Mouse (Mus musculus): ENCODE measurements around the gene Nfkbie.

DNA sequence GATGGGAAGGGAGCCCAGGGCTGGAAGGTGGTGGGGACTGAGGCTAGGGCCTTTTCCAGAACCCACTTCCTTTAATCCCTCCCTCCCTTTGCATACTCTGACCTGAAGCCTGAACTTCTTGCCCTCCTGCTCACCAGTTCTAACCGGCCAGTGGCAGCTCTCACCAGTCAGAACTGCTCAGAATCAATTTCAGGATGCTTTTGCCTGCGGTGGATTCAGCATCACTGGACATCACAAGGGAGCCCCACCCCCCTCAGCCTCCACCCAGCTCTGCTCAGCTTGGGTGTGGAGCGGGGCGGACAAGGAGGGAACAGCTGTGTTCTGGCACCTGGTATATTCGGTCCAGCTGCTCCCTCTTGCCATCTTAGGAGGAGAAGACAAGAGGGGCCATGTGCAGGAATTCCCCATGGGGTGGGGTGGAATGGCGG is 46.4 kb downstream of the Nfkbie start, which contains the start of gene Mymx:
- TF ChIP-seq CTCF (conservative IDR thresholded peaks at IDR 0.05; ENCODE audit: insufficient read depth, insufficient read length, low read depth, low read length) (no peak), POLR2A (IDR thresholded peaks at IDR 0.05; ENCODE audit: low read depth, low read length) (no peak)
